Mouse (Mus musculus): Measurements from ENCODE around the gene Rab33a. TPM values are rescaled to one million over a fixed set of nuclear protein-coding genes. Genes with fewer than 3 reads are reported as not detected.

Rab33a gene
- total and polyA plus RNA-seq, 3 experiments = 0.13 TPM; not detected in 2

GRCm38 (mm10) chrX:48518211-48518807 is 776 bp upstream of the Rab33a start:
- TF ChIP-seq GATA2 (IDR thresholded peaks at IDR 0.05; ENCODE audit: borderline replicate concordance, low read depth, low read length) = no peak
- TF ChIP-seq POLR2AphosphoS5 (IDR thresholded peaks at IDR 0.05; ENCODE audit: insufficient replicate concordance, low read depth, low read length) = no peak
- TF ChIP-seq GATA1 (IDR thresholded peaks at IDR 0.05; ENCODE audit: borderline replicate concordance, low read length) = no peak
- TF ChIP-seq TAL1 (conservative IDR thresholded peaks at IDR 0.05; ENCODE audit: low read depth, low read length) = no peak
- no peak for TF ChIP-seq CTCF (IDR thresholded peaks at IDR 0.05; ENCODE audit: low read depth, low read length)
- no peak for DNase-seq (ENCODE audit: low spot score)
- H3K4me3 ChIP-seq (ENCODE audit: low read depth, low read length) = no peak overlapping the region
- peaks cover 3% of the 10 kb centered on the region; the same call in 1 of the 2 replicates for H3K4me1 ChIP-seq (ENCODE audit: insufficient read depth, low read depth, low read length)
- ATAC-seq (ENCODE audit: extremely low read depth, insufficient number of reproducible peaks, low FRiP score, poor library complexity, severe bottlenecking) = no peak
- H3K9me3 ChIP-seq (replicated peaks) = no peaks in the 10 kb centered on the region
- no peaks in the 10 kb centered on the region for H3K36me3 ChIP-seq (replicated peaks)
- peaks cover 22% of the 10 kb centered on the region for H3K27me3 ChIP-seq (ENCODE audit: insufficient read depth, low read length)

GRCm38 (mm10) chrX:48519549-48520085 is 532 bp downstream of the Rab33a start:
- no peak overlapping the region for H3K4me3 ChIP-seq (ENCODE audit: low read depth, low read length)
- no peak for ATAC-seq (ENCODE audit: extremely low read depth, insufficient number of reproducible peaks, low FRiP score, poor library complexity, severe bottlenecking)
- DNase-seq (ENCODE audit: low spot score) = no peak

GRCm38 (mm10) chrX:48521651-48522050 is 2.6 kb downstream of the Rab33a start:
- Histone ChIP-seq H3K9me3 (replicated peaks) (no peaks in the 10 kb centered on the region), H3K4me1 (ENCODE audit: insufficient read depth, low read depth, low read length) (no peaks in the 10 kb centered on the region), H3K4me3 (ENCODE audit: low read depth, low read length) (no peak overlapping the region), H3K36me3 (replicated peaks) (no peaks in the 10 kb centered on the region), H3K27me3 (ENCODE audit: insufficient read depth, low read length) (peaks cover 36% of the 10 kb centered on the region)
- ATAC-seq (ENCODE audit: extremely low read depth, insufficient number of reproducible peaks, low FRiP score, poor library complexity, severe bottlenecking) (no peak), DNase-seq (ENCODE audit: low spot score) (no peak)
- no peak for TF ChIP-seq CTCF (IDR thresholded peaks at IDR 0.05; ENCODE audit: low read depth, low read length)
- TF ChIP-seq POLR2AphosphoS5 (IDR thresholded peaks at IDR 0.05; ENCODE audit: insufficient replicate concordance, low read depth, low read length) = no peak
- TF ChIP-seq GATA1 (IDR thresholded peaks at IDR 0.05; ENCODE audit: borderline replicate concordance, low read length) = no peak
- TF ChIP-seq TAL1 (conservative IDR thresholded peaks at IDR 0.05; ENCODE audit: low read depth, low read length) = no peak
- no peak for TF ChIP-seq GATA2 (IDR thresholded peaks at IDR 0.05; ENCODE audit: borderline replicate concordance, low read depth, low read length)

More at GRCm38 (mm10) chrX:48519549-48520085, 532 bp downstream of the Rab33a start:
- peaks cover 29% of the 10 kb centered on the region for H3K27me3 ChIP-seq (ENCODE audit: insufficient read depth, low read length)
- TF ChIP-seq GATA1 (IDR thresholded peaks at IDR 0.05; ENCODE audit: borderline replicate concordance, low read length) (no peak), GATA2 (IDR thresholded peaks at IDR 0.05; ENCODE audit: borderline replicate concordance, low read depth, low read length) (no peak), CTCF (IDR thresholded peaks at IDR 0.05; ENCODE audit: low read depth, low read length) (no peak), TAL1 (conservative IDR thresholded peaks at IDR 0.05; ENCODE audit: low read depth, low read length) (no peak), POLR2AphosphoS5 (IDR thresholded peaks at IDR 0.05; ENCODE audit: insufficient replicate concordance, low read depth, low read length) (no peak)
- H3K9me3 ChIP-seq (replicated peaks) = no peaks in the 10 kb centered on the region
- H3K36me3 ChIP-seq (replicated peaks) = no peaks in the 10 kb centered on the region
- H3K4me1 ChIP-seq (ENCODE audit: insufficient read depth, low read depth, low read length) = peaks cover 3% of the 10 kb centered on the region; the same call in 1 of the 2 replicates

GRCm38 (mm10) chrX:48523512-48523911 is 4.4 kb downstream of the Rab33a start:
- H3K9me3 ChIP-seq (replicated peaks) = no peaks in the 10 kb centered on the region
- H3K4me3 ChIP-seq (ENCODE audit: low read depth, low read length) = no peak overlapping the region
- no peak for DNase-seq (ENCODE audit: low spot score)
- no peak for TF ChIP-seq GATA1 (IDR thresholded peaks at IDR 0.05; ENCODE audit: borderline replicate concordance, low read length)
- no peaks in the 10 kb centered on the region for H3K36me3 ChIP-seq (replicated peaks)
- H3K4me1 ChIP-seq (ENCODE audit: insufficient read depth, low read depth, low read length) = no peaks in the 10 kb centered on the region
- peaks cover 35% of the 10 kb centered on the region for H3K27me3 ChIP-seq (ENCODE audit: insufficient read depth, low read length)
- no peak for ATAC-seq (ENCODE audit: extremely low read depth, insufficient number of reproducible peaks, low FRiP score, poor library complexity, severe bottlenecking)

GRCm38 (mm10) chrX:48525332-48525731 is 6.2 kb downstream of the Rab33a start:
- Histone ChIP-seq H3K27me3 (ENCODE audit: insufficient read depth, low read length) (peaks cover 16% of the 10 kb centered on the region), H3K9me3 (replicated peaks) (no peaks in the 10 kb centered on the region), H3K4me1 (ENCODE audit: insufficient read depth, low read depth, low read length) (no peaks in the 10 kb centered on the region), H3K36me3 (replicated peaks) (no peaks in the 10 kb centered on the region), H3K4me3 (ENCODE audit: low read depth, low read length) (no peak overlapping the region)
- TF ChIP-seq CTCF (IDR thresholded peaks at IDR 0.05; ENCODE audit: low read depth, low read length) = no peak
- TF ChIP-seq TAL1 (conservative IDR thresholded peaks at IDR 0.05; ENCODE audit: low read depth, low read length) = no peak
- no peak for TF ChIP-seq POLR2AphosphoS5 (IDR thresholded peaks at IDR 0.05; ENCODE audit: insufficient replicate concordance, low read depth, low read length)
- TF ChIP-seq GATA1 (IDR thresholded peaks at IDR 0.05; ENCODE audit: borderline replicate concordance, low read length) = no peak
- TF ChIP-seq GATA2 (IDR thresholded peaks at IDR 0.05; ENCODE audit: borderline replicate concordance, low read depth, low read length) = no peak
- ATAC-seq (ENCODE audit: extremely low read depth, insufficient number of reproducible peaks, low FRiP score, poor library complexity, severe bottlenecking) (no peak), DNase-seq (ENCODE audit: low spot score) (no peak)

- no peak for TF ChIP-seq TAL1 (conservative IDR thresholded peaks at IDR 0.05; ENCODE audit: low read depth, low read length)
- no peak for TF ChIP-seq GATA1 (IDR thresholded peaks at IDR 0.05; ENCODE audit: borderline replicate concordance, low read length)
- no peak for TF ChIP-seq CTCF (IDR thresholded peaks at IDR 0.05; ENCODE audit: low read depth, low read length)
- TF ChIP-seq GATA2 (IDR thresholded peaks at IDR 0.05; ENCODE audit: borderline replicate concordance, low read depth, low read length) = no peak
- Histone ChIP-seq H3K4me3 (ENCODE audit: low read depth, low read length) (no peak overlapping the region), H3K36me3 (replicated peaks) (no peaks in the 10 kb centered on the region), H3K27me3 (ENCODE audit: insufficient read depth, low read length) (peaks cover 16% of the 10 kb centered on the region), H3K4me1 (ENCODE audit: insufficient read depth, low read depth, low read length) (no peaks in the 10 kb centered on the region), H3K9me3 (replicated peaks) (no peaks in the 10 kb centered on the region)
- no peak for DNase-seq (ENCODE audit: low spot score)
- no peak for ATAC-seq (ENCODE audit: extremely low read depth, insufficient number of reproducible peaks, low FRiP score, poor library complexity, severe bottlenecking)
Measured at GRCm38 (mm10) chrX:48525866-48526265, 6.8 kb downstream of the Rab33a start.

Data from G1E (cell line).